Mouse (Mus musculus) lung, postnatal 0 days (tissue): ENCODE data around the gene Fam120b. TPM values are rescaled to one million over a fixed set of nuclear protein-coding genes. Genes with fewer than 3 reads are reported as not detected.
A peak's percentile ranks its signal among the peaks of the same experiment; 100 is the strongest.

Source experiments
- ATAC-seq: fragments of 200-750 bp; cut with Nextera tagmentation; 2 replicates; pipeline ENCODE4 v1.8.0; 2017; ENCODE audit warnings: moderate library complexity
- DNase-seq: peaks from one replicate; pipeline ENCODE4 v3.0.0-alpha.2; 2016; ENCODE audit warnings: low spot score
- H3K27ac ChIP-seq: fragments of 300-500 bp; sonication (generic); 2 replicates; pipeline ENCODE4 v1.5.1; 2014; ENCODE audit warnings: antibody characterized with exemption, mild to moderate bottlenecking, low read length, mixed read lengths
- H3K27me3 ChIP-seq: fragments of 300-500 bp; sonication (generic); replicated peaks from 2 replicates; pipeline ENCODE4 v1.6.1; 2014; ENCODE audit warnings: low read length, mixed read lengths; ENCODE audit not compliant: insufficient read depth
- H3K36me3 ChIP-seq: fragments of 300-500 bp; sonication (generic); 2 replicates; pipeline ENCODE4 v1.6.1; 2014; ENCODE audit warnings: low read length, mixed read lengths; ENCODE audit not compliant: insufficient read depth
- H3K4me1 ChIP-seq: fragments of 300-500 bp; sonication (generic); 2 replicates; pipeline ENCODE4 v1.6.1; 2014; ENCODE audit warnings: antibody characterized with exemption, low read depth, low read length, mixed read lengths; ENCODE audit not compliant: insufficient read depth
- H3K4me2 ChIP-seq: fragments of 300-500 bp; sonication (generic); replicated peaks from 2 replicates; pipeline ENCODE4 v1.6.1; 2014; ENCODE audit warnings: low read depth, mild to moderate bottlenecking, low read length, moderate library complexity, mixed read lengths
- H3K4me3 ChIP-seq: fragments of 300-500 bp; sonication (generic); 2 replicates; pipeline ENCODE4 v1.5.1; 2014; ENCODE audit warnings: low read depth, low read length
- H3K9ac ChIP-seq: fragments of 300-500 bp; sonication (generic); replicated peaks from 2 replicates; pipeline ENCODE4 v1.6.1; 2014; ENCODE audit warnings: low read depth, mild to moderate bottlenecking
- H3K9me3 ChIP-seq: fragments of 300-500 bp; sonication (generic); 2 replicates; pipeline ENCODE4 v1.6.1; 2016; ENCODE audit warnings: low read length, mixed read lengths
- CTCF ChIP-seq: IDR thresholded peaks from 2 replicates; pipeline ENCODE4 v1.5.1; 2016; ENCODE audit warnings: antibody characterized with exemption, mild to moderate bottlenecking
- EP300 ChIP-seq: IDR thresholded peaks from 2 replicates; pipeline ENCODE4 v1.6.1; 2016; ENCODE audit warnings: antibody characterized with exemption, mild to moderate bottlenecking, control low read depth
- WGBS: fragments of 180-500 bp; shearing (Covaris S2); extraction: QIAGEN DNeasy Blood & Tissue Kit; methylation state at CpG from one replicate; pipeline ENCODE4 v1.1.7; 2014; 5-methylcytosine and 5-hydroxymethylcytosine counted together
- polyA plus RNA-seq: library from polyadenylated mRNA; unstranded; fragments of >200 nt; fragmentation: Nextera tagmentation; extraction: Ambion mirVana; gene quantifications from 2 replicates; pipeline ENCODE4 v1.2.1, GENCODE M21; 2015

Gene Fam120b
- polyA plus RNA-seq, 1 experiment from 2014 or later = 11.2 TPM

GRCm38 (mm10) chr17:15416596-15417215 lies 20.7 kb downstream of the Fam120b start:
- peaks cover 28% of the 10 kb centered on the region for H3K36me3 ChIP-seq
- H3K9me3 ChIP-seq = no peaks in the 10 kb centered on the region
- H3K27ac ChIP-seq = no peak overlapping the region
- H3K4me1 ChIP-seq = no peaks in the 10 kb centered on the region
- TF ChIP-seq CTCF = no peak
- no peak for TF ChIP-seq EP300
- 89% methylated on average over 12 of the region's 12 CpGs for WGBS
- DNase-seq (no peak), ATAC-seq (no peak)
- no peak overlapping the region for H3K9ac ChIP-seq
- no peaks in the 10 kb centered on the region for H3K27me3 ChIP-seq
- H3K4me2 ChIP-seq = no peak overlapping the region
- H3K4me3 ChIP-seq = no peak overlapping the region

GRCm38 (mm10) chr17:15419534-15419933 lies 23.5 kb downstream of the Fam120b start:
- no peaks in the 10 kb centered on the region for H3K4me1 ChIP-seq
- TF ChIP-seq EP300 (no peak), CTCF (peak; percentile 35)
- ATAC-seq (no peak), DNase-seq (no peak)
- H3K4me2 ChIP-seq = no peak overlapping the region
- no peak overlapping the region for H3K9ac ChIP-seq
- no peaks in the 10 kb centered on the region for H3K9me3 ChIP-seq
- H3K27me3 ChIP-seq = no peaks in the 10 kb centered on the region
- 83% methylated on average over 8 of the region's 8 CpGs for WGBS
- H3K4me3 ChIP-seq = no peak overlapping the region
- H3K36me3 ChIP-seq = peaks cover 26% of the 10 kb centered on the region
- H3K27ac ChIP-seq = no peak overlapping the region

- TF ChIP-seq CTCF (no peak), EP300 (no peak)
- Histone ChIP-seq H3K27ac (no peak overlapping the region), H3K4me2 (no peak overlapping the region), H3K9me3 (no peaks in the 10 kb centered on the region), H3K36me3 (peaks cover 26% of the 10 kb centered on the region), H3K4me3 (no peak overlapping the region), H3K27me3 (no peaks in the 10 kb centered on the region), H3K9ac (no peak overlapping the region), H3K4me1 (no peaks in the 10 kb centered on the region)
- DNase-seq (no peak), ATAC-seq (no peak)
- 83% methylated on average over 8 of the region's 8 CpGs for WGBS
Observed at GRCm38 (mm10) chr17:15420021-15420603, 24.1 kb downstream of the Fam120b start.

- peaks cover 30% of the 10 kb centered on the region for H3K36me3 ChIP-seq
- H3K27ac ChIP-seq = no peak overlapping the region
- no peak overlapping the region for H3K4me3 ChIP-seq
- no peaks in the 10 kb centered on the region for H3K4me1 ChIP-seq
- H3K9ac ChIP-seq = no peak overlapping the region
- H3K27me3 ChIP-seq = no peaks in the 10 kb centered on the region
- H3K4me2 ChIP-seq = no peak overlapping the region
- no peaks in the 10 kb centered on the region for H3K9me3 ChIP-seq
- WGBS = 93% methylated on average over 6 of the region's 6 CpGs
- TF ChIP-seq CTCF = no peak
- TF ChIP-seq EP300 = no peak
- DNase-seq = no peak
- no peak for ATAC-seq
Observed at GRCm38 (mm10) chr17:15421446-15421845, 25.4 kb downstream of the Fam120b start.

GRCm38 (mm10) chr17:15422666-15423065 lies 26.7 kb downstream of the Fam120b start:
- no peaks in the 10 kb centered on the region for H3K9me3 ChIP-seq
- peaks cover 20% of the 10 kb centered on the region; the same call in 1 of the 2 replicates for H3K36me3 ChIP-seq
- TF ChIP-seq CTCF = no peak
- no peak overlapping the region for H3K4me2 ChIP-seq
- no peak overlapping the region for H3K4me3 ChIP-seq
- H3K27me3 ChIP-seq = no peaks in the 10 kb centered on the region
- H3K9ac ChIP-seq = no peak overlapping the region
- WGBS = 91% methylated on average over 9 of the region's 9 CpGs
- DNase-seq (no peak), ATAC-seq (no peak)
- H3K4me1 ChIP-seq = no peaks in the 10 kb centered on the region
- no peak overlapping the region for H3K27ac ChIP-seq

DNA sequence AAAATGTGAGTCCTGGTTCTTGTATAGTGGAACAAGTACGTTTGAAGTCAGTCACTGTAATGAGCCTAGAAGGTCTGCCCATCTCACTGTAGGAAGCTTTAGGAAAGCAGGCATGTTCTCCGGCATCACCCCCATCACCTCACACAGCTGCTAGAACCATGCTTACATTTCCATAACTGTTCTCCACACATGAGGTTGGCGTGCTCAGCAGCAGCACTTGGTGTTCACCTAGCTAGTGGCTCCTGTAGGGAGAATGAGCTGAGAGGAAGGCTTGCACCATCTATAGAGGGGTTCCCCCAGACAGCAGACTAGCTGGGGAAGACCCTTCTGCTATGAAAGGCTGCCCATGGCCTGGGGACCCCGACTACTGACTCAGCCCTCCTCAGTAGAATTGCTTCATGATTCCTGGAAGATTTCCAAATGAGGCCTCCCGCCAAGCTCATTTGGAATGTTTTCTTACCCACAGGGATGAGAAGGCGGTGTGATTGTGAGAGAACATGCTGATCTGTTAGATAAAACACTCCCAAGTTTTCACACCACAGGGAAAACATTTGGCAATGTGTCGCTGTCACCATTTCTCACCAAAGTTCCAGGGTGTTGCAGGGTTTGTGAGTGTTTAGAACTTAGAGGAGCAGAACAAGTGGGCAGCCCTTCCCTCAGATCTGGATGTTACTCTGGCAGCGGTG lies 27.2 kb downstream of the Fam120b start:
- no peak overlapping the region for H3K4me2 ChIP-seq
- no peaks in the 10 kb centered on the region for H3K27me3 ChIP-seq
- no peak for TF ChIP-seq CTCF
- TF ChIP-seq EP300 = 0 out of 2 replicates have a peak, but pooled peaks have one; percentile 19
- H3K9me3 ChIP-seq = no peaks in the 10 kb centered on the region
- H3K27ac ChIP-seq = no peak overlapping the region
- no peak overlapping the region for H3K9ac ChIP-seq
- peaks cover 14% of the 10 kb centered on the region; the same call in 1 of the 2 replicates for H3K36me3 ChIP-seq
- no peaks in the 10 kb centered on the region for H3K4me1 ChIP-seq
- 62% methylated on average over 8 of the region's 8 CpGs for WGBS
- peak; percentile 44 for ATAC-seq
- DNase-seq = peak; percentile 47
- H3K4me3 ChIP-seq = no peak overlapping the region
